Mouse (Mus musculus): ENCODE data around the gene Wdr20rt. TPM values are rescaled to one million over a fixed set of nuclear protein-coding genes. Genes with fewer than 3 reads are reported as not detected.
"Not testable (repeated sequence)": the region's sequence is repeated elsewhere in the genome, so short reads cannot be mapped to it uniquely, and the experiment has no call there.

Wdr20rt gene
- total RNA-seq (2015) (not detected in 2 replicates), total RNA-seq (2017) (not detected in 2 replicates)

- no peak for ATAC-seq (replicated peaks; ENCODE audit: poor library complexity)
Observed at GRCm38 (mm10) chr12:65225467-65225945, at the start of gene Wdr20rt. TSS of gene Wdr20rt (plus strand) at chr12:65225517.

GRCm38 (mm10) chr12:65187365-65187764, 38.0 kb upstream of the Wdr20rt start:
- ATAC-seq (replicated peaks; ENCODE audit: poor library complexity), result no peak

GRCm38 (mm10) chr12:65189213-65189612, 36.1 kb upstream of the Wdr20rt start:
- no peak for ATAC-seq (replicated peaks; ENCODE audit: poor library complexity)

GRCm38 (mm10) chr12:65194003-65194530, 31.2 kb upstream of the Wdr20rt start:
- ATAC-seq (replicated peaks; ENCODE audit: poor library complexity), result no peak

GRCm38 (mm10) chr12:65201812-65202211, 23.5 kb upstream of the Wdr20rt start:
- ATAC-seq (replicated peaks; ENCODE audit: poor library complexity), result no peak

- no peak for ATAC-seq (replicated peaks; ENCODE audit: poor library complexity)
Observed at GRCm38 (mm10) chr12:65206431-65206830, 18.9 kb upstream of the Wdr20rt start.

- no peak for ATAC-seq (replicated peaks; ENCODE audit: poor library complexity)
Observed at GRCm38 (mm10) chr12:65216404-65216840, 8.9 kb upstream of the Wdr20rt start.

- no peak for ATAC-seq (replicated peaks; ENCODE audit: poor library complexity)
Observed at GRCm38 (mm10) chr12:65228628-65229027, 3.3 kb downstream of the Wdr20rt start.

GRCm38 (mm10) chr12:65229041-65229440, 3.7 kb downstream of the Wdr20rt start:
- ATAC-seq (replicated peaks; ENCODE audit: poor library complexity), result no peak

- ATAC-seq (replicated peaks; ENCODE audit: poor library complexity), result not testable (repeated sequence)
Observed at GRCm38 (mm10) chr12:65232801-65233200, 7.5 kb downstream of the Wdr20rt start.

GRCm38 (mm10) chr12:65250116-65250738, 24.9 kb downstream of the Wdr20rt start:
- ATAC-seq (replicated peaks; ENCODE audit: poor library complexity), result no peak

- no peak for ATAC-seq (replicated peaks; ENCODE audit: poor library complexity)
Observed at GRCm38 (mm10) chr12:65256887-65257286, 31.6 kb downstream of the Wdr20rt start.

GRCm38 (mm10) chr12:65258212-65259138, 33.2 kb downstream of the Wdr20rt start:
- peak; percentile 82 for ATAC-seq (replicated peaks; ENCODE audit: poor library complexity)

- ATAC-seq (replicated peaks; ENCODE audit: poor library complexity), result peak; percentile 54
Observed at GRCm38 (mm10) chr12:65259139-65260111, 34.1 kb downstream of the Wdr20rt start.

- no peak for ATAC-seq (replicated peaks; ENCODE audit: poor library complexity)
Observed at GRCm38 (mm10) chr12:65268311-65268984, 43.1 kb downstream of the Wdr20rt start.

- no peak for ATAC-seq (replicated peaks; ENCODE audit: poor library complexity)
Observed at GRCm38 (mm10) chr12:65269406-65269805, 44.1 kb downstream of the Wdr20rt start.

GRCm38 (mm10) chr12:65273807-65274206, 48.5 kb downstream of the Wdr20rt start:
- no peak for ATAC-seq (replicated peaks; ENCODE audit: poor library complexity)
